8 mouse cellular contexts compared by ENCODE assay signal in genomic region chr7:130380769-130381355, GRCm38 (mm10).
DNase-seq lines count a peak whose midpoint lies in the region; ATAC-seq and TF ChIP-seq lines count a peak whose summit lies in the region.

No protein-coding gene starts in this region.

- no peak for ATAC-seq in embryonic facial prominence, embryonic 13.5 days (ENCODE audit: insufficient number of reproducible peaks, insufficient read depth, low FRiP score, low TSS enrichment, low read depth)

- peak overlapping the region; percentile 28; the same call in 1 of the 2 replicates for H3K27ac ChIP-seq in embryonic facial prominence, embryonic 13.5 days
- no peak overlapping the region for H3K27ac ChIP-seq in embryonic facial prominence, embryonic 10.5 days (replicated peaks)
- no peak overlapping the region for H3K27ac ChIP-seq in liver, adult 2 months (replicated peaks; ENCODE audit: insufficient read depth, low read depth, low read length)
- no peak overlapping the region for H3K27ac ChIP-seq in thymus, adult 2 months (ENCODE audit: control insufficient read depth, insufficient read depth, low read length)

- TF ChIP-seq POLR2A in liver, adult 2 months (IDR thresholded peaks at IDR 0.05; ENCODE audit: extremely low read depth, insufficient read depth, low read length) = no peak
- no peak for TF ChIP-seq POLR2A in thymus, adult 2 months (IDR thresholded peaks at IDR 0.05; ENCODE audit: control insufficient read depth, extremely low read depth, insufficient read depth, low read length, poor library complexity)

- no peak overlapping the region for H3K4me3 ChIP-seq in embryonic facial prominence, embryonic 13.5 days
- no peak overlapping the region for H3K4me3 ChIP-seq in embryonic facial prominence, embryonic 10.5 days
- no peak overlapping the region for H3K4me3 ChIP-seq in liver, adult 2 months (ENCODE audit: insufficient read depth, low read depth, low read length)
- H3K4me3 ChIP-seq in thymus, adult 2 months (ENCODE audit: control insufficient read depth, insufficient read depth, low read length) = no peak overlapping the region

- no peak overlapping the region for H3K9ac ChIP-seq in embryonic facial prominence, embryonic 13.5 days
- H3K9ac ChIP-seq in liver, adult 2 months (ENCODE audit: low read depth, low read length) = no peak overlapping the region

- H3K9me3 ChIP-seq in embryonic facial prominence, embryonic 13.5 days = no peaks in the 10 kb centered on the region
- 0 out of 2 replicates have a peak, but pooled peaks cover 2% of the 10 kb centered on the region for H3K9me3 ChIP-seq in embryonic facial prominence, embryonic 10.5 days

- no peaks in the 10 kb centered on the region for H3K36me3 ChIP-seq in embryonic facial prominence, embryonic 13.5 days
- H3K36me3 ChIP-seq in embryonic facial prominence, embryonic 10.5 days (replicated peaks) = no peaks in the 10 kb centered on the region
- no peaks in the 10 kb centered on the region for H3K36me3 ChIP-seq in liver, adult 2 months (ENCODE audit: control insufficient read depth, insufficient read depth, low read length)
- no peaks in the 10 kb centered on the region for H3K36me3 ChIP-seq in thymus, adult 2 months (ENCODE audit: control insufficient read depth, insufficient read depth, low read length)

- no peak for DNase-seq in embryonic facial prominence, embryonic 10.5 days (ENCODE audit: low spot score)
- DNase-seq in liver, adult 2 months (ENCODE audit: extremely low read depth, low read depth, low spot score) = no peak
- DNase-seq in liver = no peak
- peak; percentile 84 for DNase-seq in cerebellum, adult 9-11 months
- DNase-seq in kidney, postnatal 4 days = peak; percentile 37 to 46
- DNase-seq in testis, postnatal 14 days (ENCODE audit: low spot score) = no peak
- DNase-seq in thymus, adult 2 months = no peak

- TF ChIP-seq CTCF in liver, adult 2 months (IDR thresholded peaks at IDR 0.05; ENCODE audit: low read depth, low read length) = 0 out of 2 replicates have a peak, but pooled peaks have one; percentile 6
- TF ChIP-seq CTCF in thymus, adult 2 months (IDR thresholded peaks at IDR 0.05; ENCODE audit: borderline replicate concordance, control insufficient read depth, extremely low read depth, insufficient read depth, low read length, poor library complexity) = no peak

- peaks cover 22% of the 10 kb centered on the region for H3K4me1 ChIP-seq in embryonic facial prominence, embryonic 13.5 days
- 0 out of 2 replicates have a peak, but pooled peaks cover 7% of the 10 kb centered on the region for H3K4me1 ChIP-seq in embryonic facial prominence, embryonic 10.5 days
- no peaks in the 10 kb centered on the region for H3K4me1 ChIP-seq in liver, adult 2 months (ENCODE audit: control insufficient read depth, insufficient read depth, low read length)
- H3K4me1 ChIP-seq in thymus, adult 2 months (replicated peaks; ENCODE audit: control insufficient read depth, insufficient read depth, low read length) = no peaks in the 10 kb centered on the region

- H3K4me2 ChIP-seq in embryonic facial prominence, embryonic 13.5 days = no peak overlapping the region

- no peaks in the 10 kb centered on the region for H3K27me3 ChIP-seq in embryonic facial prominence, embryonic 13.5 days
- H3K27me3 ChIP-seq in embryonic facial prominence, embryonic 10.5 days (replicated peaks; ENCODE audit: low read depth, poor library complexity, severe bottlenecking) = no peaks in the 10 kb centered on the region
- no peaks in the 10 kb centered on the region for H3K27me3 ChIP-seq in liver, adult 2 months (ENCODE audit: control insufficient read depth, insufficient read depth, low read length)
- H3K27me3 ChIP-seq in thymus, adult 2 months (ENCODE audit: control insufficient read depth, insufficient read depth, low read length) = no peaks in the 10 kb centered on the region

- H3K79me2 ChIP-seq in liver, adult 2 months (ENCODE audit: control insufficient read depth, insufficient read depth, low read length) = no peaks in the 10 kb centered on the region

- 82% methylated on average over 8 of the region's 8 CpGs for WGBS in embryonic facial prominence, embryonic 13.5 days
- WGBS in embryonic facial prominence, embryonic 10.5 days = 81% methylated on average over 8 of the region's 8 CpGs
- WGBS in liver, adult 2 months = 85% methylated on average over 8 of the region's 8 CpGs
- 93% methylated on average over 8 of the region's 8 CpGs for WGBS in thymus, adult 2 months

Comparison
In these comparisons a context has a peak if more than half of its experiments do, and no peak if none do; other contexts are left out.
1. DNase-seq: peak in cerebellum, adult 9-11 months (single experiment) and kidney, postnatal 4 days (2 of 2); none in embryonic facial prominence, embryonic 10.5 days (single experiment), liver, adult 2 months (single experiment), liver (single experiment), testis, postnatal 14 days (single experiment) and thymus, adult 2 months (single experiment).